Mouse (Mus musculus): Measurements from ENCODE around the gene Lrrc25. TPM values are rescaled to one million over a fixed set of nuclear protein-coding genes. Genes with fewer than 3 reads are reported as not detected.

Gene Lrrc25
- polyA plus RNA-seq, 1 experiment: not detected

GRCm38 (mm10) chr8:70649324-70649723 lies 33.4 kb downstream of the Lrrc25 start:
- peaks cover 5% of the 10 kb centered on the region for H3K4me1 ChIP-seq (ENCODE audit: control insufficient read depth, insufficient read depth, low read length)
- no peak overlapping the region for H3K4me3 ChIP-seq (ENCODE audit: insufficient read depth, low read depth, low read length)
- peak overlapping the region; percentile 1; the same call in 1 of the 2 replicates for H3K27ac ChIP-seq (ENCODE audit: insufficient read depth, low read depth, low read length)
- TF ChIP-seq POLR2A (IDR thresholded peaks at IDR 0.05; ENCODE audit: insufficient read depth, low read depth, low read length) (no peak), CTCF (IDR thresholded peaks at IDR 0.05; ENCODE audit: insufficient read depth, low read depth, low read length) (no peak)
- 45% methylated on average over 4 of the region's 4 CpGs for WGBS

GRCm38 (mm10) chr8:70650351-70650750 lies 34.4 kb downstream of the Lrrc25 start:
- H3K27ac ChIP-seq (ENCODE audit: insufficient read depth, low read depth, low read length): no peak overlapping the region
- TF ChIP-seq CTCF (IDR thresholded peaks at IDR 0.05; ENCODE audit: insufficient read depth, low read depth, low read length): no peak
- TF ChIP-seq POLR2A (IDR thresholded peaks at IDR 0.05; ENCODE audit: insufficient read depth, low read depth, low read length): no peak
- no peak overlapping the region for H3K4me3 ChIP-seq (ENCODE audit: insufficient read depth, low read depth, low read length)
- H3K4me1 ChIP-seq (ENCODE audit: control insufficient read depth, insufficient read depth, low read length): peaks cover 5% of the 10 kb centered on the region
- 95% methylated on average over 17 of the region's 17 CpGs for WGBS

GRCm38 (mm10) chr8:70653226-70653625 lies 37.3 kb downstream of the Lrrc25 start:
- TF ChIP-seq POLR2A (IDR thresholded peaks at IDR 0.05; ENCODE audit: insufficient read depth, low read depth, low read length): no peak
- TF ChIP-seq CTCF (IDR thresholded peaks at IDR 0.05; ENCODE audit: insufficient read depth, low read depth, low read length): no peak
- WGBS: 52% methylated on average over 2 of the region's 2 CpGs
- Histone ChIP-seq H3K4me1 (ENCODE audit: control insufficient read depth, insufficient read depth, low read length) (peaks cover 9% of the 10 kb centered on the region), H3K27ac (ENCODE audit: insufficient read depth, low read depth, low read length) (no peak overlapping the region), H3K4me3 (ENCODE audit: insufficient read depth, low read depth, low read length) (no peak overlapping the region)

GRCm38 (mm10) chr8:70654121-70654520 lies 38.2 kb downstream of the Lrrc25 start:
- 58% methylated on average over 1 of the region's 1 CpGs for WGBS
- TF ChIP-seq CTCF (IDR thresholded peaks at IDR 0.05; ENCODE audit: insufficient read depth, low read depth, low read length): no peak
- TF ChIP-seq POLR2A (IDR thresholded peaks at IDR 0.05; ENCODE audit: insufficient read depth, low read depth, low read length): no peak
- peaks cover 12% of the 10 kb centered on the region for H3K4me1 ChIP-seq (ENCODE audit: control insufficient read depth, insufficient read depth, low read length)
- H3K27ac ChIP-seq (ENCODE audit: insufficient read depth, low read depth, low read length): no peak overlapping the region
- H3K4me3 ChIP-seq (ENCODE audit: insufficient read depth, low read depth, low read length): no peak overlapping the region

- Histone ChIP-seq H3K4me1 (ENCODE audit: control insufficient read depth, insufficient read depth, low read length) (peaks cover 17% of the 10 kb centered on the region), H3K27ac (ENCODE audit: insufficient read depth, low read depth, low read length) (no peak overlapping the region), H3K4me3 (ENCODE audit: insufficient read depth, low read depth, low read length) (no peak overlapping the region)
- WGBS: 71% methylated on average over 2 of the region's 2 CpGs
- no peak for TF ChIP-seq CTCF (IDR thresholded peaks at IDR 0.05; ENCODE audit: insufficient read depth, low read depth, low read length)
- TF ChIP-seq POLR2A (IDR thresholded peaks at IDR 0.05; ENCODE audit: insufficient read depth, low read depth, low read length): no peak
These were observed 39.5 kb downstream of the Lrrc25 start for GRCm38 (mm10) chr8:70655469-70655868.

- Histone ChIP-seq H3K4me3 (ENCODE audit: insufficient read depth, low read depth, low read length) (no peak overlapping the region), H3K27ac (ENCODE audit: insufficient read depth, low read depth, low read length) (no peak overlapping the region), H3K4me1 (ENCODE audit: control insufficient read depth, insufficient read depth, low read length) (peaks cover 18% of the 10 kb centered on the region)
- 46% methylated on average over 13 of the region's 13 CpGs for WGBS
- TF ChIP-seq CTCF (IDR thresholded peaks at IDR 0.05; ENCODE audit: insufficient read depth, low read depth, low read length) (no peak), POLR2A (IDR thresholded peaks at IDR 0.05; ENCODE audit: insufficient read depth, low read depth, low read length) (no peak)
These were observed 40.3 kb downstream of the Lrrc25 start for GRCm38 (mm10) chr8:70656193-70656790.

- Histone ChIP-seq H3K4me3 (ENCODE audit: insufficient read depth, low read depth, low read length) (no peak overlapping the region), H3K4me1 (ENCODE audit: control insufficient read depth, insufficient read depth, low read length) (peaks cover 18% of the 10 kb centered on the region), H3K27ac (ENCODE audit: insufficient read depth, low read depth, low read length) (no peak overlapping the region)
- WGBS: 96% methylated on average over 3 of the region's 3 CpGs
- TF ChIP-seq POLR2A (IDR thresholded peaks at IDR 0.05; ENCODE audit: insufficient read depth, low read depth, low read length): no peak
- no peak for TF ChIP-seq CTCF (IDR thresholded peaks at IDR 0.05; ENCODE audit: insufficient read depth, low read depth, low read length)
These were observed 41.3 kb downstream of the Lrrc25 start for GRCm38 (mm10) chr8:70657214-70657613.

- Histone ChIP-seq H3K4me1 (ENCODE audit: control insufficient read depth, insufficient read depth, low read length) (peaks cover 18% of the 10 kb centered on the region), H3K4me3 (ENCODE audit: insufficient read depth, low read depth, low read length) (no peak overlapping the region), H3K27ac (ENCODE audit: insufficient read depth, low read depth, low read length) (no peak overlapping the region)
- no peak for TF ChIP-seq CTCF (IDR thresholded peaks at IDR 0.05; ENCODE audit: insufficient read depth, low read depth, low read length)
- TF ChIP-seq POLR2A (IDR thresholded peaks at IDR 0.05; ENCODE audit: insufficient read depth, low read depth, low read length): no peak
- 87% methylated on average over 2 of the region's 2 CpGs for WGBS
These were observed 41.8 kb downstream of the Lrrc25 start for GRCm38 (mm10) chr8:70657739-70658138.

GRCm38 (mm10) chr8:70658897-70659603 lies 43.1 kb downstream of the Lrrc25 start:
- no peak overlapping the region for H3K27ac ChIP-seq (ENCODE audit: insufficient read depth, low read depth, low read length)
- peaks cover 18% of the 10 kb centered on the region for H3K4me1 ChIP-seq (ENCODE audit: control insufficient read depth, insufficient read depth, low read length)
- 1% methylated on average over 31 of the region's 31 CpGs for WGBS
- H3K4me3 ChIP-seq (ENCODE audit: insufficient read depth, low read depth, low read length): peak overlapping the region; percentile 78
- TF ChIP-seq POLR2A (IDR thresholded peaks at IDR 0.05; ENCODE audit: insufficient read depth, low read depth, low read length) (no peak), CTCF (IDR thresholded peaks at IDR 0.05; ENCODE audit: insufficient read depth, low read depth, low read length) (peak; percentile 13; the same call in 1 of the 2 replicates)
